Mouse (Mus musculus) lung, adult 2 months (tissue): ENCODE results near the gene A430089I19Rik. TPM values are rescaled to one million over a fixed set of nuclear protein-coding genes. Genes with fewer than 3 reads are reported as not detected.
"Not testable (repeated sequence)": the region's sequence is repeated elsewhere in the genome, so short reads cannot be mapped to it uniquely, and the experiment has no call there.

Experiments
- DNase-seq: peaks from one replicate; pipeline ENCODE4 v3.0.0; 2022
- H3K4me1 ChIP-seq: fragments of 200-500 bp; 2 replicates; pipeline ENCODE4 v1.6.1; 2011; ENCODE audit warnings: low read length; ENCODE audit not compliant: control insufficient read depth, insufficient read depth
- H3K4me3 ChIP-seq: fragments of 200-500 bp; replicated peaks from 2 replicates; pipeline ENCODE3; 2011; ENCODE audit warnings: low read depth, mild to moderate bottlenecking, control low read depth, low read length; ENCODE audit errors: extremely low read depth
- WGBS: fragments of 180-500 bp; shearing (Covaris S2); methylation state at CpG from one replicate; pipeline ENCODE4 v1.1.7; 2018; 5-methylcytosine and 5-hydroxymethylcytosine counted together
- polyA plus RNA-seq: library from polyadenylated mRNA; depleted of rRNA; stranded (reverse); fragments of >200 nt; gene quantifications from 2 replicates; pipeline ENCODE4 v1.2.3, GENCODE M21; 2012; rRNA removed

The A430089I19Rik gene
- polyA plus RNA-seq, result not detected in 2 replicates

DNA sequence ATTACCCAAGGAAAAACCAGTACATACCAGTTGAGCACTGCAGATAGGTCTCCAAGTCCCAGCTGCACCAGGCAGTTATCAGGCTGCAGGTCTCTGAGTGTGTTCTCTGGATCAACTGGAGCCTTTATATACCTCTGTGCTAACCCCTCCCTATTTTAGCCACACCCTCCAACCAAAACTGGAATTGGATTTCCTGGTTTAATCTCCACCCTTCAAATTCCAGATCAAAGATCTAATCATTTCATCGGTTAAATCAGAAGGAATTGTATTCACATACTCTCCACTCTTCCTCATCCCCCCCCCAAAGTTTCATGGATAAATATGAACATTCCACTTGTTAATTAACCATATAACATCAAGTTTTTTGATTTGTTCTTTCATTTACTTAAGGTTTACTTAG, at the start of gene A430089I19Rik:
A430089I19Rik (minus strand) TSS at position 101 of the 400 bp plus-strand sequence.
- 81% methylated on average over 1 of the region's 1 CpGs for WGBS
- not testable (repeated sequence) for H3K4me3 ChIP-seq, H3K4me1 ChIP-seq, DNase-seq

DNA sequence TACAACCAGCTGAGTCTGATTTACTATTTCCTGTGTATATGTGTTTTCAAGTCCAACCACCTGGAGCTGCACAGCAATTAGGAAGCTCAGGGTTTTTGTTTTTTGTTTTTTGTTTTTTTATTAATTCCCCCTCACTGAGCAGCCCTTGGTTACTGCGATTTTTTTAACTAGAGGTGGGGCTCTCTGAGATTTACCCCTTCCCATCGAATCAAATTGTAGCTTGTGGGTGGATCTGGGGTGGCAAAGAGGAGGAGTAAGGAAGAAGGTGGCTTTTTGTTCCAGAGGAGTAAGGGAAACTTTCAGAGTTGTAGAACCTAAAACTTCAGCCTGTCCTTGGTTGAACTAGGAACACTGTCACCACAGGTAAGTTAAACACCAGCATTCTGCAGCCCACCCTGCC, 32.9 kb upstream of the A430089I19Rik start, which contains the start of gene AA792892:
AA792892 (plus strand) TSS at position 301 of the 400 bp plus-strand sequence.
- H3K4me1 ChIP-seq, H3K4me3 ChIP-seq, DNase-seq: not testable (repeated sequence)
- no CpG with 5 or more reads among the region's 2 CpGs for WGBS

DNA sequence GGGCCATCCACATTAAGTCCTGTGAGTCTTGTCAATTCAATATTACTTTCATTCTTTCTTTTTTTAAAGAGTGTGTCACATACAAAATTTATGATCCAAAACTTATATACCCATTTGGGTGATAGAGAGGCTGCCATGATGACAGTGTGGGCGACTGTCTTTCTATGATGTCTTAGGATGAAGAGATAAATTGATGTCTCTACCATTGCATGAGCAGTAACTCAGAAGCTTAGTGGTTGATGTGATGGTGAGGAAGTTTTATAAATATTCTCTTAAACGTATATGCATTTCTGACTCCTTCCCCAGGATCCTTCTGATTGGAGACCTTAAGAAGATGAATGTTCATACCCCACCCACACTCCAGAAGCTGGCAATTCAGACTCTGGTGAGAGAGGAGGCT, 7.5 kb upstream of the A430089I19Rik start, which contains the start of gene Gm6502:
Gm6502 (plus strand) TSS at position 301 of the 400 bp plus-strand sequence.
- not testable (repeated sequence) for H3K4me1 ChIP-seq, H3K4me3 ChIP-seq, DNase-seq
- whole genome bisulfite sequencing, result no CpG with 5 or more reads among the region's 2 CpGs

Other genes with a start within 250 kb of the A430089I19Rik start
- gene BC061212, start 236.3 kb downstream of the A430089I19Rik start, polyA plus RNA-seq, result not detected in 2 replicates
- gene Gm6351, start 230.4 kb downstream of the A430089I19Rik start, polyA plus RNA-seq, result not detected in 2 replicates
- not detected in 2 replicates for gene Gm3106, start 88.8 kb downstream of the A430089I19Rik start, polyA plus RNA-seq
- gene Gm6502, start 7.6 kb upstream of the A430089I19Rik start, polyA plus RNA-seq, result not detected in 2 replicates
- gene AA792892, start 33.0 kb upstream of the A430089I19Rik start, polyA plus RNA-seq, result not detected in 2 replicates
- not detected in 2 replicates for gene Gm7682, start 139.0 kb upstream of the A430089I19Rik start, polyA plus RNA-seq
- not detected in 2 replicates for gene Gm3139, start 219.5 kb upstream of the A430089I19Rik start, polyA plus RNA-seq